Mouse (Mus musculus) liver, embryonic 16.5 days (tissue): ENCODE measurements around the gene Gtf3c5. TPM values are rescaled to one million over a fixed set of nuclear protein-coding genes. Genes with fewer than 3 reads are reported as not detected.

ENCODE experiments used
- ATAC-seq: fragments of 200-750 bp; cut with Nextera tagmentation; 2 replicates; pipeline ENCODE4 v1.8.0; 2017; ENCODE audit warnings: low read depth, mild to moderate bottlenecking, moderate number of reproducible peaks, moderate library complexity
- H3K27ac ChIP-seq: fragments of 300-500 bp; sonication (generic); 2 replicates; pipeline ENCODE4 v1.5.1; 2014; ENCODE audit warnings: mild to moderate bottlenecking, low read length
- H3K27me3 ChIP-seq: fragments of 300-500 bp; sonication (generic); 2 replicates; pipeline ENCODE4 v1.6.1; 2014; ENCODE audit warnings: low read depth, low read length, mixed read lengths; ENCODE audit not compliant: control insufficient read depth, insufficient read depth
- H3K36me3 ChIP-seq: fragments of 300-500 bp; sonication (generic); 2 replicates; pipeline ENCODE4 v1.6.1; 2014; ENCODE audit warnings: mild to moderate bottlenecking; ENCODE audit not compliant: control insufficient read depth, insufficient read depth
- H3K4me1 ChIP-seq: fragments of 300-500 bp; sonication (generic); 2 replicates; pipeline ENCODE4 v1.6.1; 2014; ENCODE audit warnings: low read depth, low read length, mixed read lengths; ENCODE audit not compliant: control insufficient read depth
- H3K4me2 ChIP-seq: fragments of 300-500 bp; sonication (generic); 2 replicates; pipeline ENCODE4 v1.6.1; 2014; ENCODE audit warnings: low read depth, low read length, mixed read lengths
- H3K4me3 ChIP-seq: fragments of 300-500 bp; sonication (generic); 2 replicates; pipeline ENCODE4 v1.5.1; 2014; ENCODE audit warnings: low read depth, mild to moderate bottlenecking, low read length
- H3K9ac ChIP-seq: fragments of 300-500 bp; sonication (generic); 2 replicates; pipeline ENCODE4 v1.6.1; 2014; ENCODE audit warnings: low read depth, low read length
- H3K9me3 ChIP-seq: fragments of 300-500 bp; sonication (generic); replicated peaks from 2 replicates; pipeline ENCODE4 v1.6.1; 2016; ENCODE audit warnings: low read length; ENCODE audit not compliant: control insufficient read depth
- WGBS: fragments of 180-500 bp; shearing (Covaris S2); extraction: QIAGEN DNeasy Blood & Tissue Kit; methylation state at CpG from one replicate; pipeline ENCODE4 v1.1.7; 2014; ENCODE audit not compliant: insufficient replicate concordance; 5-methylcytosine and 5-hydroxymethylcytosine counted together
- polyA plus RNA-seq: library from polyadenylated mRNA; unstranded; fragments of >200 nt; fragmentation: Nextera tagmentation; extraction: Ambion mirVana; gene quantifications from 2 replicates; pipeline ENCODE4 v1.2.1, GENCODE M21; 2015

Gtf3c5 gene
- polyA plus RNA-seq, 1 experiment from 2014 or later: 12.1 TPM

- H3K36me3 ChIP-seq: no peaks in the 10 kb centered on the region
- peak overlapping the region; percentile 73 for H3K4me3 ChIP-seq
- no peaks in the 10 kb centered on the region for H3K9me3 ChIP-seq
- peak overlapping the region; percentile 84 for H3K4me2 ChIP-seq
- peaks cover 40% of the 10 kb centered on the region for H3K4me1 ChIP-seq
- no peak for ATAC-seq
- 2% methylated on average over 2 of the region's 2 CpGs for WGBS
- no peaks in the 10 kb centered on the region for H3K27me3 ChIP-seq
- peak overlapping the region; percentile 82 for H3K9ac ChIP-seq
- peak overlapping the region; percentile 98 for H3K27ac ChIP-seq
These were observed 37.6 kb upstream of the Gtf3c5 start for GRCm38 (mm10) chr2:28621111-28621510.

- no peaks in the 10 kb centered on the region for H3K36me3 ChIP-seq
- no peak for ATAC-seq
- no peaks in the 10 kb centered on the region for H3K27me3 ChIP-seq
- 26% methylated on average over 10 of the region's 10 CpGs for WGBS
- no peaks in the 10 kb centered on the region for H3K9me3 ChIP-seq
- peak overlapping the region; percentile 73 for H3K4me3 ChIP-seq
- peaks cover 45% of the 10 kb centered on the region for H3K4me1 ChIP-seq
- peak overlapping the region; percentile 84 for H3K4me2 ChIP-seq
- peak overlapping the region; percentile 98 for H3K27ac ChIP-seq
- H3K9ac ChIP-seq: peak overlapping the region; percentile 82
These were observed 37.0 kb upstream of the Gtf3c5 start for GRCm38 (mm10) chr2:28620522-28620921.

- Histone ChIP-seq H3K27me3 (no peaks in the 10 kb centered on the region), H3K9me3 (no peaks in the 10 kb centered on the region), H3K4me2 (peak overlapping the region; percentile 84), H3K27ac (peak overlapping the region; percentile 98), H3K4me1 (peaks cover 55% of the 10 kb centered on the region), H3K36me3 (peaks cover 9% of the 10 kb centered on the region), H3K9ac (peak overlapping the region; percentile 82), H3K4me3 (peak overlapping the region; percentile 73)
- 24% methylated on average over 6 of the region's 6 CpGs for WGBS
- ATAC-seq: no peak
These were observed 35.8 kb upstream of the Gtf3c5 start for GRCm38 (mm10) chr2:28619369-28619768.

GRCm38 (mm10) chr2:28618777-28619336 is 35.3 kb upstream of the Gtf3c5 start:
- ATAC-seq: no peak
- Histone ChIP-seq H3K4me3 (peak overlapping the region; percentile 73), H3K36me3 (peaks cover 14% of the 10 kb centered on the region), H3K4me1 (peaks cover 55% of the 10 kb centered on the region), H3K4me2 (peak overlapping the region; percentile 84), H3K27me3 (no peaks in the 10 kb centered on the region), H3K9ac (peak overlapping the region; percentile 82), H3K27ac (peak overlapping the region; percentile 98), H3K9me3 (no peaks in the 10 kb centered on the region)
- WGBS: 20% methylated on average over 6 of the region's 6 CpGs

GRCm38 (mm10) chr2:28617498-28618486 is 34.2 kb upstream of the Gtf3c5 start:
- no peaks in the 10 kb centered on the region for H3K9me3 ChIP-seq
- H3K27me3 ChIP-seq: no peaks in the 10 kb centered on the region
- peaks cover 60% of the 10 kb centered on the region for H3K4me1 ChIP-seq
- H3K36me3 ChIP-seq: peaks cover 25% of the 10 kb centered on the region
- peak; percentile 38 for ATAC-seq
- peak overlapping the region; percentile 98 for H3K27ac ChIP-seq
- H3K9ac ChIP-seq: peak overlapping the region; percentile 82
- 38% methylated on average over 8 of the region's 8 CpGs for WGBS
- peak overlapping the region; percentile 84 for H3K4me2 ChIP-seq
- H3K4me3 ChIP-seq: peak overlapping the region; percentile 73

- H3K4me1 ChIP-seq: peaks cover 54% of the 10 kb centered on the region
- H3K9ac ChIP-seq: peak overlapping the region; percentile 82
- H3K4me2 ChIP-seq: peak overlapping the region; percentile 84
- H3K27ac ChIP-seq: peak overlapping the region; percentile 98
- peak; percentile 89 for ATAC-seq
- H3K9me3 ChIP-seq: no peaks in the 10 kb centered on the region
- peaks cover 34% of the 10 kb centered on the region for H3K36me3 ChIP-seq
- no peaks in the 10 kb centered on the region for H3K27me3 ChIP-seq
- WGBS: 26% methylated on average over 9 of the region's 9 CpGs
- peak overlapping the region; percentile 73 for H3K4me3 ChIP-seq
These were observed 33.3 kb upstream of the Gtf3c5 start for GRCm38 (mm10) chr2:28616874-28617273.

- WGBS: 28% methylated on average over 5 of the region's 5 CpGs
- H3K27me3 ChIP-seq: no peaks in the 10 kb centered on the region
- peaks cover 58% of the 10 kb centered on the region for H3K4me1 ChIP-seq
- peak overlapping the region; percentile 82 for H3K9ac ChIP-seq
- peak overlapping the region; percentile 73 for H3K4me3 ChIP-seq
- H3K9me3 ChIP-seq: no peaks in the 10 kb centered on the region
- peak overlapping the region; percentile 84 for H3K4me2 ChIP-seq
- H3K36me3 ChIP-seq: peaks cover 39% of the 10 kb centered on the region
- peak overlapping the region; percentile 98 for H3K27ac ChIP-seq
- peak; percentile 33 for ATAC-seq
These were observed 32.8 kb upstream of the Gtf3c5 start for GRCm38 (mm10) chr2:28616358-28616757.

GRCm38 (mm10) chr2:28613599-28613998 is 30.0 kb upstream of the Gtf3c5 start:
- H3K9me3 ChIP-seq: no peaks in the 10 kb centered on the region
- H3K4me3 ChIP-seq: no peak overlapping the region
- H3K9ac ChIP-seq: no peak overlapping the region
- H3K27me3 ChIP-seq: no peaks in the 10 kb centered on the region
- WGBS: 93% methylated on average over 10 of the region's 10 CpGs
- peaks cover 66% of the 10 kb centered on the region for H3K36me3 ChIP-seq
- peaks cover 74% of the 10 kb centered on the region for H3K4me1 ChIP-seq
- H3K4me2 ChIP-seq: no peak overlapping the region
- H3K27ac ChIP-seq: peak overlapping the region; percentile 29; the same call in 1 of the 2 replicates
- no peak for ATAC-seq
